Mouse (Mus musculus): ENCODE data around the gene Ksr2. TPM values are rescaled to one million over a fixed set of nuclear protein-coding genes. Genes with fewer than 3 reads are reported as not detected.
"Not testable (repeated sequence)": the region's sequence is repeated elsewhere in the genome, so short reads cannot be mapped to it uniquely, and the experiment has no call there.

The Ksr2 gene
- polyA plus RNA-seq, 1 experiment from 2014 or later, result 2.7 TPM

DNA sequence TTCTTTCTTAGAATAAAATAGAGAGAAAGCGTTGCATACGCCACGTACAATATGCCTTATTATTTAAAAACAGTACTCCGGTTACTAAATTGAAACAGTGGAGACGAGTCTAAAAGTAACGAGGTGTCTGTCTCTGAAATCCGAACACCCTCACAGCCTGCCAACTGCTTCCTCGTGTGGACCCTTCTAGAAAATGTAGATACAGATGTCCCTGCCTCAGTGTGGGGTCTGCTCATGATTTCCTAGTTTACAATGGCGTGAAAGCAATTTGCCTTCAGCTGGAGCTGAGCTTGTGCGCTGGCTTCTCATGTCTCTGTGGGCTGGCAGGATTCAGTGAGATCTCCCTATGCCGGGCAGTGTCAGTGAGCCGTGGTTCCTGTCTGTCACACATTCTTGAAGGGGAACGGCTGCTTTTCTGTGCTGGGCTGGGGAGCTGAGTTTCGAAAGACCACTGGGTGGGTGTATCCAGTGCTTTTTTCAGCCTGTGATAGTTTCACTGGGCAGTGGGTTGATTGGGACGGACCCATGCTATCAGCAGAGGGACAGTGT is 194.0 kb downstream of the Ksr2 start:
- H3K9me3 ChIP-seq, result no peaks in the 10 kb centered on the region
- no peak overlapping the region for H3K9ac ChIP-seq
- no peaks in the 10 kb centered on the region for H3K4me1 ChIP-seq
- H3K27ac ChIP-seq, result no peak overlapping the region
- no peak overlapping the region for H3K4me3 ChIP-seq (replicated peaks)
- WGBS, result 70% methylated on average over 15 of the region's 15 CpGs
- H3K4me2 ChIP-seq, result no peak overlapping the region
- H3K27me3 ChIP-seq, result no peaks in the 10 kb centered on the region
- no peak for ATAC-seq (ENCODE audit: low FRiP score)
- no peaks in the 10 kb centered on the region for H3K36me3 ChIP-seq (replicated peaks)

- Histone ChIP-seq H3K27me3 (no peaks in the 10 kb centered on the region), H3K36me3 (replicated peaks) (no peaks in the 10 kb centered on the region), H3K27ac (no peak overlapping the region), H3K9me3 (no peaks in the 10 kb centered on the region), H3K4me1 (no peaks in the 10 kb centered on the region), H3K4me2 (no peak overlapping the region), H3K4me3 (replicated peaks) (no peak overlapping the region), H3K9ac (no peak overlapping the region)
- ATAC-seq (ENCODE audit: low FRiP score), result 0 out of 2 replicates have a peak, but pooled peaks have one; percentile 41
- 38% methylated on average over 5 of the region's 5 CpGs for WGBS
These were observed 200.7 kb downstream of the Ksr2 start for GRCm38 (mm10) chr5:117614331-117615024.

DNA sequence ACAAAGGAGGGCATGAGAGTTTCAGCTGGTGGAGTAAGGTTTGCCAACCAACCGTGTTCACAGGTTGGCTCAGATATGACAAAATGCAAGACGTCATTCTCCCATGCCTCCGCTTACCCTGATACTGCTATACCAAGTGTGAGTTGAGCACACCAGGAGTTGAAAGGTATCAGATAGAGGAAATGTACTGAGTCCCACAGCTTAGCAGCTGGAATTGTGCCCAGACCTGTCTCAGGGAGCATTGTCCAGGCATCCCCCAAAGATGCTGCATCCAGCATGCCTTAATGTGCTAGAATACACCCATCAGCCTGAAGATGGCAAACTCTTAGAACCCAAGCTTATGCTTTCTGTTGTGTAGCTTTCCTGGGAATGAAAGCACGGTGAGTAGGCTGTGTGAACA is 206.5 kb downstream of the Ksr2 start:
- no peaks in the 10 kb centered on the region for H3K9me3 ChIP-seq
- no peak for ATAC-seq (ENCODE audit: low FRiP score)
- H3K4me2 ChIP-seq, result no peak overlapping the region
- no peaks in the 10 kb centered on the region for H3K36me3 ChIP-seq (replicated peaks)
- WGBS, result 93% methylated on average over 4 of the region's 4 CpGs
- H3K27me3 ChIP-seq, result no peaks in the 10 kb centered on the region
- no peak overlapping the region for H3K4me3 ChIP-seq (replicated peaks)
- no peak overlapping the region for H3K9ac ChIP-seq
- no peak overlapping the region for H3K27ac ChIP-seq
- H3K4me1 ChIP-seq, result peaks cover 6% of the 10 kb centered on the region

GRCm38 (mm10) chr5:117622221-117622620 is 208.4 kb downstream of the Ksr2 start:
- Histone ChIP-seq H3K27ac (no peak overlapping the region), H3K36me3 (replicated peaks) (no peaks in the 10 kb centered on the region), H3K4me3 (replicated peaks) (no peak overlapping the region), H3K4me1 (peaks cover 10% of the 10 kb centered on the region), H3K9me3 (no peaks in the 10 kb centered on the region), H3K9ac (no peak overlapping the region), H3K27me3 (no peaks in the 10 kb centered on the region), H3K4me2 (no peak overlapping the region)
- ATAC-seq (ENCODE audit: low FRiP score), result 0 out of 2 replicates have a peak, but pooled peaks have one; percentile 30
- WGBS, result 59% methylated on average over 12 of the region's 12 CpGs

DNA sequence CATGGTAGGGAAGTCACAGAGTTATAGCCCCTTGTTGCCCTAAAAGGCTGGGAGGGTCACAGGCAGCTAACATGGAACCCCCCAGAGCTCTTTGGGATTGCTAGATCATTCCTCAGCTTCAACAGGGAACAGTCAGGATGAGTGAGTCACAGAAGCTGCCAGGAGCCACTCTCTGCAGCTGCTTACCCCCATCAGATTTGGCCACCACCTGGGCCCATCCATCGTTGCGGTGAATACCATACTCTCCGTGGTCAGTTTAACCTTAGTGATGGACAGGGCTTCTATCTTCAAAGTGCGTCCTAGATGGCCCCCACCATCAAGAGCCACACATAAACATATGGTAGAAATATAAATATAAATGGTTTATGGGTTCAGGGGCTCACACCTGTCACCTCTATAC is 209.4 kb downstream of the Ksr2 start:
- H3K4me1 ChIP-seq, result peaks cover 10% of the 10 kb centered on the region
- ATAC-seq (ENCODE audit: low FRiP score); H3K36me3 ChIP-seq (replicated peaks); H3K27ac ChIP-seq; H3K9me3 ChIP-seq; H3K9ac ChIP-seq; H3K27me3 ChIP-seq; H3K4me2 ChIP-seq; H3K4me3 ChIP-seq (replicated peaks): not testable (repeated sequence)
- WGBS, result 97% methylated on average over 4 of the region's 4 CpGs

DNA sequence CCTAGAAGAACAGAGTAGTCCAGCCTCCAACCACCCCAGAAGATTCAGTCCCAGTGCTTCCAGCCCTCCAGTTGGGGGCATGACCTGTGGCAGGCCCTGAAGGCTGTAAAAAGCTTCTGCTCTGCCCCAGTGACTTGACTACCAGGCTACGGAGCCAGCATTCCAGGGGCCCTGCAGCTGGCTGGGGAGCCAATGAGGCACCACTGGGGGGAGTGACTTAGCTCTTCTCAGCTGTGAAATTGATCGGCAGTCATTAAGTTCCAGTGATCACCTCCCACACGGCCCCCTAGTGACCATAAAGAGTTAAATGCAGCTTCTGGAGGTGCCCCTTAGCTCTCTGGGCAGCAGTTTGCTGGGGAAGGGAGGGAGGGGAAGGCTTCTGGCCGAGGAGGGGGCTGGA is 213.1 kb downstream of the Ksr2 start:
- Histone ChIP-seq H3K9me3 (no peaks in the 10 kb centered on the region), H3K27me3 (no peaks in the 10 kb centered on the region), H3K27ac (no peak overlapping the region), H3K4me3 (replicated peaks) (no peak overlapping the region), H3K36me3 (replicated peaks) (no peaks in the 10 kb centered on the region), H3K4me1 (peaks cover 10% of the 10 kb centered on the region), H3K4me2 (no peak overlapping the region), H3K9ac (no peak overlapping the region)
- ATAC-seq (ENCODE audit: low FRiP score), result no peak
- WGBS, result 3% methylated on average over 4 of the region's 4 CpGs

DNA sequence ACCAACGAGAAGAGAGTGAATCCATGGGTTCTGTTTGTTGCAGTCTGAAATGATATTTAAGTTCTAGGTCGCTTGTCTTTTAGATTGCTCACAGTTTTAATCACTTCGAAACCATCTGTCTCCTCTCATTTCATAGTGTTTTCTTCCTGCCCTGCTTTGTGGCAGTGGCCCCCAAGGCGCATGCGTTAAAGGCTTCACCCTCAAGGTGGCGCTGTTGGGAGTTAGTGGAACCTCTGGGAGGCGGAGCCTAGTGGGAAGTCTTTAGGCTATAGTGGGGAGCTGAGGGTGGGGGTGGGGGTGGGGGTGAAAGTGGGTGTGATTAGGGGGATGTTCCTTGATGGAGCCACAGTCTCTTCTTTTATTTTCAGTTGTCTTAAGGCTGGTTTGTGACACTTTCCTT is 214.6 kb downstream of the Ksr2 start:
- Histone ChIP-seq H3K4me3 (replicated peaks) (no peak overlapping the region), H3K4me2 (no peak overlapping the region), H3K36me3 (replicated peaks) (no peaks in the 10 kb centered on the region), H3K9ac (no peak overlapping the region), H3K27me3 (no peaks in the 10 kb centered on the region), H3K27ac (no peak overlapping the region), H3K9me3 (no peaks in the 10 kb centered on the region), H3K4me1 (peaks cover 4% of the 10 kb centered on the region)
- 58% methylated on average over 7 of the region's 7 CpGs for WGBS
- no peak for ATAC-seq (ENCODE audit: low FRiP score)

DNA sequence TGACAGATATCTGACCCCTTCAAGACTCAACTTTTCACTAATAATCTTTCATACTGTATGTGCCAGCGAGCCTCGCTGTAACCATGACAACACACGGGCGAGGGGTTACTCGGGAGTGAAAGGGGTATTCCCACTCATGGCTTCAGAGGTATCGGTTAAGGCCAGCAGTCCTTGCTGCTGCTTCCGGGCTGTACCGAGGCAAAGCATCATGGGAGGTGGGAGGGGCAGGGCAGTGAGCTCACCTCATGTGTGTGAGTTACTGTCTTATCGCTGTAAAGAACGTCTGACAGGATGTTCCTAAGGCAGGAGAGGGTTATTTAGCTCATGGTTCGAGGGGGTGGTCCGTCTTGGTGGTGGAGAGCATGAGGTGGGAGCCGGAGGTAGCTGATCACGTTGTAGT is 215.8 kb downstream of the Ksr2 start:
- Histone ChIP-seq H3K9ac (no peak overlapping the region), H3K27ac (no peak overlapping the region), H3K36me3 (replicated peaks) (no peaks in the 10 kb centered on the region), H3K27me3 (no peaks in the 10 kb centered on the region), H3K9me3 (no peaks in the 10 kb centered on the region), H3K4me1 (peaks cover 4% of the 10 kb centered on the region), H3K4me3 (replicated peaks) (no peak overlapping the region), H3K4me2 (no peak overlapping the region)
- 88% methylated on average over 14 of the region's 14 CpGs for WGBS
- no peak for ATAC-seq (ENCODE audit: low FRiP score)

DNA sequence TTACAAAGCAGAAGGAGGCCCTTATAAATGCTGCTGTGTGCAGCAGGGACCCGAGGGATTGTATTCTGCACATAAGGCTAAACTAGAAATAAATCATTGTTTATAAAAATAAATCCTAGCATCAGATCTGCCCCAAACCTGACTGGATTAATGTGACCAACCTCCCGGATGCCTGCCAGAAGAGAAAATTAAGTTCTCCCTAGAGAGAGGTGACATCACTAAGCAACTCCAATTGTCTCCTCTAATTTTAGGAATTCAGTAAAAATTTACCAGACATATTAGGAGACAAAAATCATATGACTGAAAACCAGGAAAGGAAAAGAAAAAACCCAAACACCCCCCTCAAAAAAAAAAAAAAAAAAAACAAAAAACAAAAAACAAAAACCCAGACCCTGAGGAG is 221.4 kb downstream of the Ksr2 start:
- H3K9ac ChIP-seq, result no peak overlapping the region
- no peaks in the 10 kb centered on the region for H3K36me3 ChIP-seq (replicated peaks)
- 88% methylated on average over 2 of the region's 2 CpGs for WGBS
- H3K27ac ChIP-seq, result no peak overlapping the region
- no peaks in the 10 kb centered on the region for H3K27me3 ChIP-seq
- ATAC-seq (ENCODE audit: low FRiP score), result no peak
- H3K4me1 ChIP-seq, result no peaks in the 10 kb centered on the region
- no peak overlapping the region for H3K4me3 ChIP-seq (replicated peaks)
- H3K9me3 ChIP-seq, result no peaks in the 10 kb centered on the region
- no peak overlapping the region for H3K4me2 ChIP-seq

DNA sequence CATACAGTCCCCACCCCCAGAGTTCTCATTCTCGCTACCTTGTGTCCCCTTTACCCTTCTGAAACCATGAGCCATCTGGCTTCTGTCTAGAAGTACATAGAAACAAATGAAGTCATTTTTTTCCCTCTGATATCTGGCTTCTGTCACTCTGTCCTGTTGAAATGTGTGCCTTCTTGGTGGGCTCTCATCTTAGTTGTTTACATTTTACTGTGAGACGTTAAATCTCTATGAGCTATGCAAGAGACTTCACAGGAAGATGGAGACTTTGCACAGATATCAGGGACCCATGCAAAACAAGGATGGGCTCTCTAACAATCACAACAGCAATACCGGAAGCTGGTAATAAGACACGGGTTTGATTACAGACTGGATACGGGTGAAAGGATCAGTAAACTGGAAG is 222.0 kb downstream of the Ksr2 start:
- Histone ChIP-seq H3K4me1 (no peaks in the 10 kb centered on the region), H3K27me3 (no peaks in the 10 kb centered on the region), H3K4me3 (replicated peaks) (no peak overlapping the region), H3K4me2 (no peak overlapping the region), H3K9me3 (no peaks in the 10 kb centered on the region), H3K9ac (no peak overlapping the region), H3K36me3 (replicated peaks) (no peaks in the 10 kb centered on the region), H3K27ac (no peak overlapping the region)
- ATAC-seq (ENCODE audit: low FRiP score), result no peak
- WGBS, result 88% methylated on average over 5 of the region's 5 CpGs

DNA sequence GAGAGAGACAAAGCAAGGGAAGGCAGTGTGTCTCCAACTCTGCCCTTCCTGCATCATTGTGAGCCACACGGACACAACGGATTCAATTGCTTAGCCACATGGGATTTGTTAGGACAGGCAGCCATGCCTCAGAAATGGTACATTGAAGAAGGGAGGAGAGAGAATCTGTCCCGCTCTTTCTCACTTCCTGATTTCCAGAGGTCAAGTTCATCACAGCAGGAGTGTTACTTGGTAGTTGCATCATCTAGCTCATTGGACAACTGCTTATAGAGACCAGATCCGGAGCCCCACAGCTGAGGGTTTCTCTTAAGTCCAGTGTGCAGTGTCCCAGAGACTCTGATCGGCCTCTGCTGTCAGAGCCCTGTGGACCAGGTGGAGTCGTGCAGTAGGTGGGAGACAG is 227.8 kb downstream of the Ksr2 start:
- H3K9me3 ChIP-seq, result no peaks in the 10 kb centered on the region
- WGBS, result 86% methylated on average over 6 of the region's 6 CpGs

GRCm38 (mm10) chr5:117651238-117651886 is 237.6 kb downstream of the Ksr2 start:
- H3K27ac ChIP-seq, result no peak overlapping the region
- no peak overlapping the region for H3K4me3 ChIP-seq (replicated peaks)
- H3K4me1 ChIP-seq, result no peaks in the 10 kb centered on the region
- H3K27me3 ChIP-seq, result no peaks in the 10 kb centered on the region
- no peak overlapping the region for H3K4me2 ChIP-seq
- H3K9ac ChIP-seq, result no peak overlapping the region
- no peaks in the 10 kb centered on the region for H3K9me3 ChIP-seq
- H3K36me3 ChIP-seq (replicated peaks), result no peaks in the 10 kb centered on the region
- WGBS, result 89% methylated on average over 14 of the region's 14 CpGs
- no peak for ATAC-seq (ENCODE audit: low FRiP score)

More for the DNA sequence above, 227.8 kb downstream of the Ksr2 start:
- Histone ChIP-seq H3K9ac (no peak overlapping the region), H3K27me3 (no peaks in the 10 kb centered on the region), H3K4me3 (replicated peaks) (no peak overlapping the region), H3K4me1 (no peaks in the 10 kb centered on the region), H3K4me2 (no peak overlapping the region), H3K36me3 (replicated peaks) (no peaks in the 10 kb centered on the region), H3K27ac (no peak overlapping the region)
- no peak for ATAC-seq (ENCODE audit: low FRiP score)

DNA sequence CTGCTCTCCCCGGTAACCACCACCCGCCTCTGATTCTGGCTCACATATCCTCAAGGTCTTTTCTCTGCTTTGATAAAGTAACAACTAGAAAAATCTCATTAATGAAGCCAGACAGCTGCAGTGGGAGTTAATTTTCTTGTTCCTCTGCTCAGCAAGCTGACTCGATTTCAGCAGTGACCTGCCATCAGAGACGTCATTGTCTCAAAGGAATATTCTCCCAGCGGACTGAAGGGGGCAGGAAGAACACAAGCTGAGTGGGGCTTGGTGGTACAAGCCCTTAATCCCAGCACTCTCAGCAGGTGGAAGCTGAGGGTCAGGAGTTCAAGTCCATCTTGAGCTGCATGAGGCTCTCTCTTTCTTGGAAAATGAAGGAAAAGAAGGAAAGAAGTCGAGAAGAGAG is 244.8 kb downstream of the Ksr2 start:
- Histone ChIP-seq H3K27me3 (no peaks in the 10 kb centered on the region), H3K27ac (no peak overlapping the region), H3K4me1 (no peaks in the 10 kb centered on the region), H3K4me3 (replicated peaks) (no peak overlapping the region), H3K9me3 (no peaks in the 10 kb centered on the region), H3K9ac (no peak overlapping the region), H3K4me2 (no peak overlapping the region), H3K36me3 (replicated peaks) (no peaks in the 10 kb centered on the region)
- no peak for ATAC-seq (ENCODE audit: low FRiP score)
- 20% methylated on average over 6 of the region's 6 CpGs for WGBS
